Mouse (Mus musculus): Measurements from ENCODE around the gene Cmtm6.

The Cmtm6 gene

GRCm38 (mm10) chr9:114729911-114730805 is 758 bp upstream of the Cmtm6 start:
- no peak for DNase-seq (ENCODE audit: low read depth, low spot score)

- DNase-seq (ENCODE audit: low read depth, low spot score) = no peak
Observed at GRCm38 (mm10) chr9:114731871-114732682, 1.2 kb downstream of the Cmtm6 start.

GRCm38 (mm10) chr9:114733238-114733637 is 2.3 kb downstream of the Cmtm6 start:
- DNase-seq (ENCODE audit: low read depth, low spot score) = no peak

GRCm38 (mm10) chr9:114736442-114736841 is 5.5 kb downstream of the Cmtm6 start:
- no peak for DNase-seq (ENCODE audit: low read depth, low spot score)

GRCm38 (mm10) chr9:114740336-114740735 is 9.4 kb downstream of the Cmtm6 start:
- no peak for DNase-seq (ENCODE audit: low read depth, low spot score)

- peak; percentile 59 for DNase-seq (ENCODE audit: low read depth, low spot score)
Observed at GRCm38 (mm10) chr9:114742731-114743130, 11.8 kb downstream of the Cmtm6 start.

- no peak for DNase-seq (ENCODE audit: low read depth, low spot score)
Observed at GRCm38 (mm10) chr9:114745163-114745562, 14.2 kb downstream of the Cmtm6 start.

- no peak for DNase-seq (ENCODE audit: low read depth, low spot score)
Observed at GRCm38 (mm10) chr9:114745654-114746053, 14.7 kb downstream of the Cmtm6 start.

GRCm38 (mm10) chr9:114747012-114747411 is 16.1 kb downstream of the Cmtm6 start:
- no peak for DNase-seq (ENCODE audit: low read depth, low spot score)

- DNase-seq (ENCODE audit: low read depth, low spot score) = no peak
Observed at GRCm38 (mm10) chr9:114747466-114747865, 16.6 kb downstream of the Cmtm6 start.

GRCm38 (mm10) chr9:114751582-114751981 is 20.7 kb downstream of the Cmtm6 start:
- no peak for DNase-seq (ENCODE audit: low read depth, low spot score)

GRCm38 (mm10) chr9:114752311-114752710 is 21.4 kb downstream of the Cmtm6 start:
- DNase-seq (ENCODE audit: low read depth, low spot score) = no peak

GRCm38 (mm10) chr9:114752863-114753484 is 22.1 kb downstream of the Cmtm6 start:
- DNase-seq (ENCODE audit: low read depth, low spot score) = peak; percentile 90

GRCm38 (mm10) chr9:114758272-114758671 is 27.4 kb downstream of the Cmtm6 start:
- DNase-seq (ENCODE audit: low read depth, low spot score) = no peak

GRCm38 (mm10) chr9:114758801-114759200 is 27.9 kb downstream of the Cmtm6 start:
- no peak for DNase-seq (ENCODE audit: low read depth, low spot score)

- DNase-seq (ENCODE audit: low read depth, low spot score) = no peak
Observed at GRCm38 (mm10) chr9:114759886-114760285, 29.0 kb downstream of the Cmtm6 start.

- no peak for DNase-seq (ENCODE audit: low read depth, low spot score)
Observed at GRCm38 (mm10) chr9:114760353-114760752, 29.4 kb downstream of the Cmtm6 start.

GRCm38 (mm10) chr9:114761848-114762247 is 30.9 kb downstream of the Cmtm6 start:
- DNase-seq (ENCODE audit: low read depth, low spot score) = no peak

GRCm38 (mm10) chr9:114763341-114763740 is 32.4 kb downstream of the Cmtm6 start:
- no peak for DNase-seq (ENCODE audit: low read depth, low spot score)

GRCm38 (mm10) chr9:114767030-114767429 is 36.1 kb downstream of the Cmtm6 start:
- no peak for DNase-seq (ENCODE audit: low read depth, low spot score)

GRCm38 (mm10) chr9:114767507-114767906 is 36.6 kb downstream of the Cmtm6 start:
- DNase-seq (ENCODE audit: low read depth, low spot score) = no peak

- DNase-seq (ENCODE audit: low read depth, low spot score) = no peak
Observed at GRCm38 (mm10) chr9:114768066-114768465, 37.1 kb downstream of the Cmtm6 start.
